Mouse (Mus musculus) megakaryocyte, adult 5-6 weeks (primary cell): ENCODE measurements around the gene Itpr2. TPM values are rescaled to one million over a fixed set of nuclear protein-coding genes. Genes with fewer than 3 reads are reported as not detected.

Experiments used
- ATAC-seq: 2 replicates; pipeline ENCODE4 v1.8.0; 2016; ENCODE audit warnings: mild to moderate bottlenecking, inconsistent platforms; ENCODE audit not compliant: poor library complexity, severe bottlenecking
- total RNA-seq, 2 experiments: library from RNA; stranded (forward) in 1 of 2; stranded (reverse) in 1 of 2; fragments of 153-499, 151-499 nt in 1 of 2; fragments of 221-1000, 200-1000 nt in 1 of 2; gene quantifications; 2 replicates each; pipeline versions ENCODE4 v1.2.3 to v1.2.4; 2015 to 2017

Itpr2 gene
- total RNA-seq, 2 experiments from 2014 or later: 17.3 to 22.8 TPM

DNA sequence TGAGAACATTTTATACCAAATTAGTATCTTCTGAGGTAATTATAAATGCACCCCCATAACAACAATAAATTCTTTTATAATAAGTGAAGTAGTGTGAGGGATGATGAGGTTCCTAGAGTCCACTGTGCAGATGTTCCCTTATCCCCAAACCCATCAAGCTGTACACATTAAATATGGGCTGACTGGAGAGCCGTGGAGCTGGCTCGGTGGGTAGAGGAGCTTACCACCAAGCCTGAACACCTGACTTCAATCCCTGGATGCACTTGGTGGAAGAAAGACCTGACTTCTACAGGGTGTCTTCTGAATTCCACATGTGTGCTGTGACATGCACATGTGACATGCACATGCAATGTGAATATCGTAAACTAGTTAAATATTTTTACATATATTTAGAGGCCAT, 260.7 kb downstream of the Itpr2 start:
- ATAC-seq: no peak

GRCm38 (mm10) chr6:146235165-146235564, 266.9 kb downstream of the Itpr2 start:
- no peak for ATAC-seq

GRCm38 (mm10) chr6:146234417-146234816, 267.6 kb downstream of the Itpr2 start:
- ATAC-seq: no peak

DNA sequence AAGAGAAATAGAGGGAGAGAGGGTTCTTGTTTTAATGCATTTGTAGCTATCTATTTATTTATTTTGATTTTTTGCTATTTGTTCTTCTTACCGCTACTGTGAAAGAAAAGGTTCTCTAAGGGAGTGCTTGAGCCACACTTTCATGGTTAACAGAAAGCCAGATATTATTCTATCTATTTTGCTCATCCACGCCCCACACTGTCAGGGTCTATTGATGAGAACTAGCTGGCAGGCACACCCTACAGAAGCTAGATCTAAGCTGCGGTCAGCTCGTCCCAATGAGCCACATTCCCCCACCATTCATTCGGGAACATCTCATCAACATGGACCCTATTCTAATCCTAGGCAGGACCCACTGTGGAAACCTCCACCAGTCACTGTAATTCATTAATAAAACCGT, 271.1 kb downstream of the Itpr2 start:
- ATAC-seq: no peak

DNA sequence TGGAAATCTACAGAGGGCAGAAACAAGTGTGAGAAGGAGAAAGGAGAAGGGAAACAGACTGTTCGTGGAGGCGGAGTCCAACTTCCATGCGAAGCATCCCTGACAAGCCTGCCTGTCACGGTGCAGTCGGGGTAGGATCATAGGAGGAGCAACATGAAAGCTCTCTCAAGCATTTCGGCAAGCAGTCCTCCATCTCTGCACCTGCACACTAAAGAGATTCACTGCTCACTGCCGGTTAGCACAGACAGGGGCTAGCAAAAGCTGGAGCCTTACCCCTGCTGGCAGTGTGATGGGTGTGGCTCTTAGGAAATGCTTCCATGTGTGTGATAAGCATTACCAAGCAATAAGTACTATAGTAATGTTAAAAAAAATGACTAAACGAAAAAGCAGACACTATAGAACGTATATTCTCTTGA, 271.6 kb downstream of the Itpr2 start:
- peak; percentile 86 for ATAC-seq

GRCm38 (mm10) chr6:146229967-146230366, 272.1 kb downstream of the Itpr2 start:
- ATAC-seq: peak; percentile 47

GRCm38 (mm10) chr6:146229519-146229918, 272.5 kb downstream of the Itpr2 start:
- ATAC-seq: no peak

GRCm38 (mm10) chr6:146228048-146228447, 274.0 kb downstream of the Itpr2 start:
- ATAC-seq: no peak

DNA sequence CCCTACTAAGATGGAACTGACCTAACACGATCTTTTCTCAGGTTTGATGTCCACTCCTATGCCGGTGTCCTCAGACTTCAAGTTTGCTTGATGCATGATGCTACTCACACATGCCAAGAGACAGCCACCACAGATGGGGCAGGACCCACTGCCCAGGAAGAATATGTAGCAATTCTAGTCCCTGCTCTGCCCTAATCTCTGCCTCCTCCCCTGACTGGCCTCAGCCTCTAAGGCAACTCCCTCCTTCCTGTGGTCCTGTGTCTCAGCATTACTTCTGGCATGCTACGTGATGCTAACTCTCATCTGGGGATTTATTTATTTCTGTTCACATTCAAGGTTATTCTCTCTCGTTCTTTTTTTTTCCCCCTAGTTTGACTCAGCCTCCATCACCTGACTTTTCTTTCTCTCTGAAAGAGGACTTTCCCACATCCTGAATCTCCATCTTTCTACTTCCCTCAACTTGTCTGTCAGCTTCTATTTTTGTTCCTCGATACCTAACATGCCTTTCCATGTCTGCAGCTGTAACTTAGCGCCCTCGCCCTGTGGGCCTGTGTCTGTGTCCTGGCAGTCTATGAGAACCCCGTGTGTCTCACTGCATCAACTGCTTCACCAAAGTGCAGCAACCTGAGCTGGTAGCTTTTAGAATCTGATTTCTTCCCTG, 279.5 kb downstream of the Itpr2 start:
- peak; percentile 46 for ATAC-seq

DNA sequence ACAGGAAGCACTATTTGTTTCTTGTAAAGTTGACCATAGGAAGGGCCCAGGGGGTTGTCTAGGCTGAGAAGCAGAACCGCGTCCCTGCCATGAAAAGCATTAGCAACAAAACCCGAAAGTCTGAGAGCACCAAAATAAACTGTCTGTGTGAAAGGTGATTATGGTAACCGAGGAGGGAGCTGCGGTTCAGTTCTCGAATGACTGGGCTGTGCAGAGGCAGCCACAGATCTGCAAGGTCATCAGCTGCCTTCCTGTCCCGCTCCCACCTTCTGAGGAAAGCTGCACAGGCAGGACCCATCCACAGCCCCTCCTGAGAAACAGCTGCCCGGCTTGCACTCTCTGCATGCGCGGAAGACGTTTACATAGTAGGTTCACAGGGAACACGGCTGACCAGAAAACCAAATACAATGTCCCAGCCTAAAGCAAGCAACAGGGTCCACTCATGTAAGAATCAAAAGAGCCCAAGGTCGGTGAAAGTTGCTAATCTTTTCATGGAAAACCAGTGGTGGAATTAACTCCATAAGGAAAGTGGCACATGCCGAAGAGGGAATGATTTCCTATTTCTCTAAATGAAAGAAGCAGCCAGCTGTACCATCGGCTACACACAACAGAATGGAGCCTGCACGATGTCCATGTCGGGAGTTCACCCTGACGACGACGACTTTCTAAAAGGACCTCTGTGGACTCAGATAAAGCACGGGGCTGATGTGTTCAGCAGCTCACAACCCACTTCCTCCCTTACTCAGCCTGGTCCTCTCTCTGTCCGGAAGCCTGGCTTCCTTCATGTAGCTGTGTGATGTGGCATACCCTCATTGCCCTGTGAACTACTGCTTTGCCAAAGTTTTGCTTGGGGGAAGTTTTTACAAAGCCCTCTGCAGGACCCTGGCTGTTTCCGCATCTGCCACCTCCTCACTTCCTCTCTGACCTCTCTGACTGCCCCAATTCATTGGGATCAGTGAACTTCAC, 280.4 kb downstream of the Itpr2 start:
- ATAC-seq: peak; percentile 83

DNA sequence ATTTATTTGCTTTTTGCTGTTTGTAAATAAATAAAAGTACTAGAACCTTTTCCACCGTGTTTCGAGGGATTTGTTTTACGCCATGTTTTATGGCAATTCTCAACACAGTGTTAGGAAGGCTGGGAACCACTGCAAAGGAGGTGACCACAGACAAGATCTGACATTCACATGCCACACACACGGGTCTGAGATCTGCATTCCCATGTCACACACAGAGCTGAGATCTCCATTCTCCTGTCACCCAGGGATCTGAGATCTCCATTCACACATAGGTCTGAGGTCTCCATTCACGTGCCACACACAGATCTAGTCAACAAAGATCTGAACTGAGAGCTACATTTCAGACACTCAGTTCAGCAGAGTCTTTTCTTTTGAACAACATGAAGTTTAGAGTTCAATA, 282.0 kb downstream of the Itpr2 start:
- ATAC-seq: no peak

DNA sequence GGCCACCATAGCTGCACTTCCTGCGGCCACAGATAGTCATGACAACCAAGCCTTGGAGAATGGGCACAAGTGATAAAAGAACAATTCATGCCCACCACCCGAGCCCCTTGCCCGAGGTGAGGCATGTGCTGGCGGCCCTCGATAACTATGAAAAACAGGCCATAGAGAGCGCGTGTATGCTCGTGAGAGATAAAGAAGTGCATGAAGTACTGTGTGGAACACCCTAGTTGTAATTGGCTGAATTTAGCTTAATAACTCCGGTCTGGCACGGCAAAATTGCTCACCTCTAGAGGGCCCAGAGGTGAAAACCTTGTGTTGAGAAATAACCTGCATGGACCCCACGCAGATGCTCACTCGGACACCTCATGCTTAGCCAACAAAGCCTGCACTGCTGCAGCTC, 282.5 kb downstream of the Itpr2 start:
- no peak for ATAC-seq

DNA sequence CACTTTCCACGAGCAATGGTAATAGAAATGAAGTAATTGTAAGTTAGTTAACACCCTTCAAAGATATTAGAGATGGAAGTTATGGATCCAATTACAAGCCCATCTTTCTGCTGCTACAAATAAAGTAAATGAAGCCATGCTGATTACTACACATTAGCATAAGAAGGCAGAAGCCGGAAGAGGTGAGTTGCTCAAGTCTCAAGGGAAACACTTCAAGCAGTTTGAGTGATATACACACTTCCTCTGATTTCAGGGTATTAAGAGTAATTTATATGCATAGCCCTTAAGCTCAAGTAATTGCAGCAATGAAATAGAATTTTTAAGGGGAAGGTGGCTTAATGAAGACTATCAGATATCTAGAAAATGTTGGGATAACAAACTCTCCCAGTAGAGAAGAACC, 286.7 kb downstream of the Itpr2 start:
- peak; percentile 58 for ATAC-seq

- ATAC-seq: no peak
Measured at GRCm38 (mm10) chr6:146212339-146212738, 289.7 kb downstream of the Itpr2 start.

DNA sequence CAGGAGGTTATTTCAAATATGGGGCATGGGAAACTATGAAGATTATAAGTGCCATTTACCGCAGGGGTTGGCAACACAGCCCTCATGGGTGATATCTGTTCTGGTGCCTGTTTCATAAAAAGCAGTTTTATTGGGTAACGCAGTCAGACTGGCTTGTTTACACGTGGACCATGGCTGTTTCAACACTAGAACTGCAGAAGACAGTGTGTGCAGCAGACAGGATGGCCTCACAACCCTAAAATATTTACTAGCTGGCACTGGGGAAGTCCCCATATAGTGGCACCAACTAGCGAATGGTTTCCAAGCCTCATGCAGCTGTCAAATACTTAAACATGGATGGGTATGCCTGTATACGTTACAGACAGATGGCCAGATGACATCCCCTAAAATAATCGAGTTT, 290.8 kb downstream of the Itpr2 start:
- peak; percentile 40 for ATAC-seq

DNA sequence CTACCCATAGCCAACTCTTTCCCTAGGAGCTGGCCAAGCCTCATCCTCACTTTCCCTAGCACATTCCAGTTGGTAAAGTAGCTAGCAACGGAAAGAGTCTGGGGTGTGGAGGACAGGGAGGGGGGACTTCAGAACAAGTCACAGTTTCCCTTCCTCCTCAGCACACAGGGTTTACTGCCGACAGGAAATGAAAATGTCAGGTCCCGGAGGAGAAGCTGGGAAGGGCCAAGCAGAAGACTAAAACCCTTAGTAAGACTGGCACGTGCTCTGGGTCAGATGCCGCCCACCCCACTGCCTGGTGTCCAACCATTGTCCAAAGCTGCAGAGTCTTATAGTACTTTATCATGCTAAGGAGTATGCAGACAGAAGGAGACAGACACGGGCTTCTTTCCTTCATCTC, 293.0 kb downstream of the Itpr2 start:
- peak; percentile 69 for ATAC-seq

GRCm38 (mm10) chr6:146207204-146207959, 294.6 kb downstream of the Itpr2 start:
- peak; percentile 26; the same call in 1 of the 2 replicates for ATAC-seq

DNA sequence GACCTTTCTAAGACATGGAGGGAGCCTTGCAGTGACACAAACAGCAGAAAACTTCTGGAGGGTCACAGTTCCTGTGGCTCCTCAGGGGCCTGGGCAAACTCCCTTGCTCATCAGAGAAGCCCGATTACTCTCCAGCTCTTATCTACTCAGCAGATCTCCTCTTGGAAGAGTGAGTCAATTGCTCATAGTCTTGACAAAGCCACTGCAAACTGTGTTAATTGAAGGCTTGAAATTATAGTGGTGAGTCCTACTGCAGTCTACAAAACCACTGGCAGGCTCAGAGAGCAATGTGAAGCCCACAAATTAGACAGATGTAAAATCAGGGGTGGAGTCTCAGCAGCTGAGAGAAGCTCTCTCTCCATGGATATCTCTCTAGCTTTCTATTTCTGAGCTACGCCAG, 296.9 kb downstream of the Itpr2 start:
- ATAC-seq: no peak

GRCm38 (mm10) chr6:146204470-146204869, 297.6 kb downstream of the Itpr2 start:
- no peak for ATAC-seq

- ATAC-seq: no peak
Measured at GRCm38 (mm10) chr6:146197868-146198379, 304.1 kb downstream of the Itpr2 start.

- ATAC-seq: no peak
Measured at GRCm38 (mm10) chr6:146196701-146197100, 305.3 kb downstream of the Itpr2 start.
